Mouse (Mus musculus): ENCODE results near the gene Dcxr. TPM values are rescaled to one million over a fixed set of nuclear protein-coding genes. Genes with fewer than 3 reads are reported as not detected.
"Not testable (repeated sequence)": the region's sequence is repeated elsewhere in the genome, so short reads cannot be mapped to it uniquely, and the experiment has no call there.

The Dcxr gene
- polyA plus RNA-seq (2012; fragmentation: generic; extraction: Trizol): 15.4 TPM
- long read RNA-seq, experiment 1, transcript Dcxr-201 (8 exons, 892 nt): major isoform, 12 of 31 reads
- long read RNA-seq, experiment 1, transcript Dcxr-202 (7 exons, 830 nt): major isoform, 12 of 31 reads
- long read RNA-seq, experiment 1, partial matches to known transcripts: 4 of 31 reads
- long read RNA-seq, experiment 1, other reads (novel, unspliced or antisense): 2 of 31 reads
- long read RNA-seq, experiment 2, partial matches to known transcripts: 0 of 2 reads
- long read RNA-seq, experiment 2, other reads (novel, unspliced or antisense): 1 of 2 reads

GRCm38 (mm10) chr11:120727169-120727527, at the start of gene Dcxr:
TSS of gene Dcxr (minus strand) at chr11:120727281.
- Histone ChIP-seq H3ac (ENCODE audit: control insufficient read depth, insufficient read length, low read depth) (peak within 1 kb of the TSS; percentile 43), H3K79me3 (ENCODE audit: low read depth) (no peaks in the 10 kb centered on the region), H3K27me3 (ENCODE audit: control insufficient read depth, insufficient read depth, insufficient read length) (no peaks in the 10 kb centered on the region), H3K36me3 (ENCODE audit: control insufficient read depth, insufficient read depth) (no peaks in the 10 kb centered on the region), H3K79me2 (ENCODE audit: control insufficient read depth, insufficient read depth) (no peaks in the 10 kb centered on the region), H3K4me3 (ENCODE audit: insufficient read depth, poor library complexity, severe bottlenecking) (peak within 1 kb of the TSS; percentile 35)
- no peak for TF ChIP-seq MYOD1 (IDR thresholded peaks at IDR 0.05; ENCODE audit: control insufficient read depth, insufficient read length, low read depth)
- TF ChIP-seq USF1 (IDR thresholded peaks at IDR 0.05; ENCODE audit: low read depth): peak; percentile 63
- TF ChIP-seq MAX (IDR thresholded peaks at IDR 0.05): peak; percentile 17
- peak; percentile 38 for TF ChIP-seq CTCF (IDR thresholded peaks at IDR 0.05; ENCODE audit: control insufficient read depth, insufficient read depth, insufficient read length)

GRCm38 (mm10) chr11:120775774-120776469, 48.8 kb upstream of the Dcxr start:
- H3ac ChIP-seq (ENCODE audit: control insufficient read depth, insufficient read length, low read depth): no peak overlapping the region
- no peaks in the 10 kb centered on the region for H3K36me3 ChIP-seq (ENCODE audit: control insufficient read depth, insufficient read depth)
- TF ChIP-seq FOSL1 (IDR thresholded peaks at IDR 0.05; ENCODE audit: insufficient read depth, low read length, poor library complexity, severe bottlenecking) (no peak), MAX (IDR thresholded peaks at IDR 0.05) (peak; percentile 100), MYOG (IDR thresholded peaks at IDR 0.05; ENCODE audit: control insufficient read depth, extremely low read depth, insufficient read length) (no peak), CTCF (IDR thresholded peaks at IDR 0.05; ENCODE audit: control insufficient read depth, insufficient read depth, insufficient read length) (peak; percentile 100), CEBPB (IDR thresholded peaks at IDR 0.05; ENCODE audit: low read depth) (no peak)
- no peak overlapping the region for H3K4me3 ChIP-seq (ENCODE audit: insufficient read depth, poor library complexity, severe bottlenecking)
- H3K27me3 ChIP-seq (ENCODE audit: control insufficient read depth, insufficient read depth, insufficient read length): no peaks in the 10 kb centered on the region
- no peaks in the 10 kb centered on the region for H3K79me3 ChIP-seq (ENCODE audit: low read depth)
- no peaks in the 10 kb centered on the region for H3K79me2 ChIP-seq (ENCODE audit: control insufficient read depth, insufficient read depth)

GRCm38 (mm10) chr11:120773463-120774190, 46.5 kb upstream of the Dcxr start:
- no peaks in the 10 kb centered on the region for H3K79me3 ChIP-seq (ENCODE audit: low read depth)
- H3K27me3 ChIP-seq (ENCODE audit: control insufficient read depth, insufficient read depth, insufficient read length): no peaks in the 10 kb centered on the region
- H3ac ChIP-seq (ENCODE audit: control insufficient read depth, insufficient read length, low read depth): no peak overlapping the region
- H3K79me2 ChIP-seq (ENCODE audit: control insufficient read depth, insufficient read depth): no peaks in the 10 kb centered on the region
- no peak overlapping the region for H3K4me3 ChIP-seq (ENCODE audit: insufficient read depth, poor library complexity, severe bottlenecking)
- no peaks in the 10 kb centered on the region for H3K36me3 ChIP-seq (ENCODE audit: control insufficient read depth, insufficient read depth)
- TF ChIP-seq MYOD1 (IDR thresholded peaks at IDR 0.05; ENCODE audit: control insufficient read depth, insufficient read length, low read depth) (no peak), CTCF (IDR thresholded peaks at IDR 0.05; ENCODE audit: control insufficient read depth, insufficient read depth, insufficient read length) (no peak), FOSL1 (IDR thresholded peaks at IDR 0.05; ENCODE audit: insufficient read depth, low read length, poor library complexity, severe bottlenecking) (peak; percentile 44), USF1 (IDR thresholded peaks at IDR 0.05; ENCODE audit: low read depth) (no peak), CEBPB (IDR thresholded peaks at IDR 0.05; ENCODE audit: low read depth) (no peak)

DNA sequence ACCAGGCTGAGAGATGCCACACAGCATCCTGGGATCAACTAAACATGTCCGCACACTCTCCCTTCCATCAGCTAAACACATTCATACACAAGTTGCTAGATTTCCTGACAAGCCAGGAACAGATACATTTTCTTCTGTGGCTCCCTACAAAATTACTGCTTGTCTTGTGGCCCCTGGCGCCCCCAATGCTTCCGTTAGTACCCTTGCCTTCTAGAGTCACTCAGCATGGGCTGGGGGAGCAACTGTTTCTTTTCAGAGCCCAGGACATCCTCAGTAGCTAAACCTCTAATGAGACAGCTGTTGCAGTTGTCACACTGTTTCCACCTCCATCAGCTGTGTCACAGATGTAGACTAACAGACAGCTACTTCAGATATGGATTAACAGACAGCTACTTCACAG, 45.7 kb upstream of the Dcxr start:
- no peak overlapping the region for H3ac ChIP-seq (ENCODE audit: control insufficient read depth, insufficient read length, low read depth)
- TF ChIP-seq FOSL1 (IDR thresholded peaks at IDR 0.05; ENCODE audit: insufficient read depth, low read length, poor library complexity, severe bottlenecking) (no peak), MAX (IDR thresholded peaks at IDR 0.05) (no peak), CEBPB (IDR thresholded peaks at IDR 0.05; ENCODE audit: low read depth) (no peak)
- no peaks in the 10 kb centered on the region for H3K36me3 ChIP-seq (ENCODE audit: control insufficient read depth, insufficient read depth)
- no peaks in the 10 kb centered on the region for H3K79me3 ChIP-seq (ENCODE audit: low read depth)
- H3K27me3 ChIP-seq (ENCODE audit: control insufficient read depth, insufficient read depth, insufficient read length): no peaks in the 10 kb centered on the region
- H3K4me3 ChIP-seq (ENCODE audit: insufficient read depth, poor library complexity, severe bottlenecking): no peak overlapping the region
- H3K79me2 ChIP-seq (ENCODE audit: control insufficient read depth, insufficient read depth): no peaks in the 10 kb centered on the region

GRCm38 (mm10) chr11:120768206-120768605, 41.1 kb upstream of the Dcxr start:
- H3ac ChIP-seq (ENCODE audit: control insufficient read depth, insufficient read length, low read depth): no peak overlapping the region
- no peak overlapping the region for H3K4me3 ChIP-seq (ENCODE audit: insufficient read depth, poor library complexity, severe bottlenecking)
- no peaks in the 10 kb centered on the region for H3K36me3 ChIP-seq (ENCODE audit: control insufficient read depth, insufficient read depth)
- H3K79me2 ChIP-seq (ENCODE audit: control insufficient read depth, insufficient read depth): no peaks in the 10 kb centered on the region
- TF ChIP-seq MAX (IDR thresholded peaks at IDR 0.05) (no peak), FOSL1 (IDR thresholded peaks at IDR 0.05; ENCODE audit: insufficient read depth, low read length, poor library complexity, severe bottlenecking) (no peak), MYOD1 (IDR thresholded peaks at IDR 0.05; ENCODE audit: control insufficient read depth, insufficient read length, low read depth) (no peak), CTCF (IDR thresholded peaks at IDR 0.05; ENCODE audit: control insufficient read depth, insufficient read depth, insufficient read length) (no peak), CEBPB (IDR thresholded peaks at IDR 0.05; ENCODE audit: low read depth) (no peak), MYOG (IDR thresholded peaks at IDR 0.05; ENCODE audit: control insufficient read depth, extremely low read depth, insufficient read length) (no peak), USF1 (IDR thresholded peaks at IDR 0.05; ENCODE audit: low read depth) (no peak)
- H3K27me3 ChIP-seq (ENCODE audit: control insufficient read depth, insufficient read depth, insufficient read length): no peaks in the 10 kb centered on the region
- no peaks in the 10 kb centered on the region for H3K79me3 ChIP-seq (ENCODE audit: low read depth)

- not testable (repeated sequence) for H3K27me3 ChIP-seq (ENCODE audit: control insufficient read depth, insufficient read depth, insufficient read length); H3K79me2 ChIP-seq (ENCODE audit: control insufficient read depth, insufficient read depth); H3ac ChIP-seq (ENCODE audit: control insufficient read depth, insufficient read length, low read depth); H3K4me3 ChIP-seq (ENCODE audit: insufficient read depth, poor library complexity, severe bottlenecking); H3K79me3 ChIP-seq (ENCODE audit: low read depth); H3K36me3 ChIP-seq (ENCODE audit: control insufficient read depth, insufficient read depth)
Observed at GRCm38 (mm10) chr11:120767023-120767422, 39.9 kb upstream of the Dcxr start.

DNA sequence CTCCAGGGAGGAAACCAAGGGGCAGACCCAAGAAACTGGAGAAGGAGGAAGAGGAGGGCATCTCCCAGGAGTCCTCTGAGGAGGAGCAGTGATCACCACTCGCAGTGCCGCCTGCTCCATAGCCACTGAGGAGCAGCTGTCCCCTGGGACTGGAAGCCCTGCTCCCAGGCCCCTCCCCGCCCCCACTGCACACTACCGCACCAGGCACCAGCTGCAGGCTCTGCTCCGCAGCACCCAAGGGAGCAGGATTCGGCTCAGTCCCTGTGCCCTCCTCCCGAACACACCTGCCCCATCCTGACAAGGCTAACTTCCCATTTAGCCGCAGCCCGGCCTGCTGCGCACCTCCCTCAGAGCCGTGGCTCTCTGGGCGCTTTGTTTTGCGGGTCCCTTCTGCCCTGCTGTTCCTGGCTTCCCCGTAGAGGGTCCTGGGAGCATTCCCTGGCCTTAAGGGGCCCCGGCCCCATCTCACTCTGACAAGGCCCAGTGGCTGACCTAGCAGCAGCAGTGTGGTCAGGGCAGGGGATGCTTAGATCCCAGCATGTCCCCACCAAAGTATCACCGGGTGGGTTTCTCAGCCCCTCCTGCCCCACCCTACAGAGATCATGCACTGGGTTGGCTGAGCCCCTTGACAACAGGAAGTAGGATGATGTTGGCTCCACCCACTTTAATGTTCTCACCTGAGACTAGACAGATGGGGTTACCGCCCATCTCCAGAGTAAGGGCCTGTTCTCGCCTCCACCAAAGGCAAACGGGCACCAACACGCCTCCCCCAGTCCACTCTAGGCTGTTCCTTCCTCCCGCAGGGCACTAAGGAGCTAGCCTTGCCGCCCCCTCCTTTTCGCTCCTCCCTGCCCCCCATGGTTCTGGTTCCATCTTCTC, 36.3 kb upstream of the Dcxr start:
- not testable (repeated sequence) for H3K4me3 ChIP-seq (ENCODE audit: insufficient read depth, poor library complexity, severe bottlenecking); H3K27me3 ChIP-seq (ENCODE audit: control insufficient read depth, insufficient read depth, insufficient read length); H3ac ChIP-seq (ENCODE audit: control insufficient read depth, insufficient read length, low read depth); H3K79me2 ChIP-seq (ENCODE audit: control insufficient read depth, insufficient read depth); H3K79me3 ChIP-seq (ENCODE audit: low read depth); H3K36me3 ChIP-seq (ENCODE audit: control insufficient read depth, insufficient read depth)

- H3K36me3 ChIP-seq (ENCODE audit: control insufficient read depth, insufficient read depth); H3K79me3 ChIP-seq (ENCODE audit: low read depth); H3K27me3 ChIP-seq (ENCODE audit: control insufficient read depth, insufficient read depth, insufficient read length); H3K4me3 ChIP-seq (ENCODE audit: insufficient read depth, poor library complexity, severe bottlenecking); H3K79me2 ChIP-seq (ENCODE audit: control insufficient read depth, insufficient read depth); H3ac ChIP-seq (ENCODE audit: control insufficient read depth, insufficient read length, low read depth): not testable (repeated sequence)
Observed at GRCm38 (mm10) chr11:120762672-120763041, 35.6 kb upstream of the Dcxr start, which contains the start of gene Hmga1b. TSS of gene Hmga1b (plus strand) at chr11:120762794.

Data from C2C12 (cell line).